Mouse (Mus musculus) adrenal gland, postnatal 25 days (tissue): ENCODE measurements around the gene Dvl1. TPM values are rescaled to one million over a fixed set of nuclear protein-coding genes. Genes with fewer than 3 reads are reported as not detected.

Experiments used
- DNase-seq: peaks from one replicate; pipeline ENCODE4 v3.0.0; 2021; ENCODE audit warnings: mixed read lengths
- total RNA-seq: library from RNA; stranded (reverse); gene quantifications from 2 replicates; pipeline ENCODE4 v1.2.3, GENCODE M21; 2021

The Dvl1 gene
- total RNA-seq, 1 experiment from 2014 or later = 63.2 TPM

GRCm38 (mm10) chr4:155883587-155883986 is 36.4 kb downstream of the Dvl1 start:
- no peak for DNase-seq

DNA sequence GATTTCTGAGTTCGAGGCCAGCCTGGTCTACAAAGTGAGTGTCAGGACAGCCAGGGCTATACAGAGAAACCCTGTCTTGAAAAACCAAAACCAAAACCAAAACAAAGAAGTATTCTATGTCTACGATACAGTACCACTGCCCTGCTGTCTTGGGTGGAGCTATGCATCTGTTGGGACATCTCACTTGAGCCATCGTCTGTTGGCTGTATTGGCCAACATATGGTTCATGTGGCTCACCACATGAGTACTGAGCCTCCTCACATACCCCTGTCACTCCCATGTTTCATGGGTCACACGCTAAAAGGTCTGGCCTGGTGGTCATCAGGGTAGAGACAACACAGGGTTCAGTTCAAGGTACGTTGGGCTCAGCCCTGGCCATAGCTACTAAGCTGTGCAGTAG is 39.1 kb downstream of the Dvl1 start:
- no peak for DNase-seq

- no peak for DNase-seq
These were observed 40.5 kb downstream of the Dvl1 start for GRCm38 (mm10) chr4:155887674-155888073.

DNA sequence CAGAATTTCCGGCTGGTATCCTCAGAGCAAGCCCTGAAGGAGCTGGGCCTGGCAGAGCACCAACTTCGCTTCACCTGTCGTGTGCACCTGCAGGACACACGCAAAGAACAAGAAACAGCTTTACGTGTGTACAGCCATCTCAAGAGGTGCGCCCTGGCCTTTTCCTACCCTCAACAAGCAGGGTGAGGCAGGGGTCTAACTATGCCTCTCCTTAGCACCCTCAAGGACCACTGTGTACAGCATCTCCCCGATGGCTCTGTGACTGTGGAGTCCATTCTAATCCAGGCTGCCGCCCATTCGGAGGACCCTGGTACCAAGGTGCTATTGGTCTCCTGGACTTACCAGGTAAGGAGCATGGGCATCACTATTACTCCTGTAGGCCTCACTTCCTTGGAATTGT is 41.0 kb downstream of the Dvl1 start:
- no peak for DNase-seq

- no peak for DNase-seq
These were observed 42.1 kb downstream of the Dvl1 start for GRCm38 (mm10) chr4:155889316-155889715.

- DNase-seq = no peak
These were observed 43.8 kb downstream of the Dvl1 start for GRCm38 (mm10) chr4:155891011-155891471.

GRCm38 (mm10) chr4:155891551-155892001 is 44.4 kb downstream of the Dvl1 start, which contains the start of the genes Pusl1 and Acap3:
Pusl1 (minus strand) TSS chr4:155891781.
Acap3 (plus strand) TSS chr4:155891822.
- DNase-seq = peak; percentile 98

DNA sequence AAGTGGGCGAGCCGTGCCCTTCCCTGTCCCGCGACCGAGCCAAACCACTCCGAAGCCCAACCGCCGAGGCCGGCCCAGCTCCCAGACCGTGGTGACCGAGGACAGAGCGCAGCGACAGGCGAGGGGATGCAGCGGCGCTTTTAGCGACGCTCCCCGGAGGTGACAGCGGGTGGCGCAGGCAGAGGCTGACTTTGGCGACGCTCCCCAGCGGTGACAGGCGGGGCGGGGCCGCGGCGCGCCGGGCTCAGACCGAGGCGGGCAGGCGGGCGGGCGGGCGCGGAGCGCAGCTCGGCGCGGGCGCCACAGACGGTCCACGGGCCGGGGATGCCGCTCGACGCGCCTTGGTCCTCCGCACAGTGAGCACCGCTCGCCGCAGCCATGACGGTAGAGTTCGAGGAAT is 44.8 kb downstream of the Dvl1 start:
- DNase-seq = peak; percentile 90

GRCm38 (mm10) chr4:155892438-155893211 is 45.4 kb downstream of the Dvl1 start:
- peak; percentile 52 for DNase-seq

DNA sequence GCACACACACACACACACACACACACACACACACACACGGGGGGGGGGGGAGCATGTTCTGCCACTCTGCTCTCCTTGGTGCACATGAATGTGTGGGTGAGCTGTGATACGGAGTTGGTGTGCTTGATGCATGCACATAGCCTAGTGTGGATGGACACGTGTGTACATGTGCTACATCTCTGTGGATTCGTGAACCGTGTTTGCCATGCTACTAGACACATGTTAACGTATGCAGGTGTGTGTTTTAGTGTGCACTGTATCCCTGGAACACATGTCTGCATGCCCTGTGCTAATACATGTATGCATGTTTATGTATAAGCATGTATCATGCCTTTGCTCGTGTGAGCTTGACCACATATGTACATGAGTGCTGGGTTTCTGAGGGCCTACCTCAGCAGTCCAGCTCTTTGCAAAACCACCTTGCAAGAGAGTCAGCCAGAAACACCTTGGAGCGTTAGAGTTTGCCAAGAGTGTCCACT is 46.0 kb downstream of the Dvl1 start:
- DNase-seq = no peak

DNA sequence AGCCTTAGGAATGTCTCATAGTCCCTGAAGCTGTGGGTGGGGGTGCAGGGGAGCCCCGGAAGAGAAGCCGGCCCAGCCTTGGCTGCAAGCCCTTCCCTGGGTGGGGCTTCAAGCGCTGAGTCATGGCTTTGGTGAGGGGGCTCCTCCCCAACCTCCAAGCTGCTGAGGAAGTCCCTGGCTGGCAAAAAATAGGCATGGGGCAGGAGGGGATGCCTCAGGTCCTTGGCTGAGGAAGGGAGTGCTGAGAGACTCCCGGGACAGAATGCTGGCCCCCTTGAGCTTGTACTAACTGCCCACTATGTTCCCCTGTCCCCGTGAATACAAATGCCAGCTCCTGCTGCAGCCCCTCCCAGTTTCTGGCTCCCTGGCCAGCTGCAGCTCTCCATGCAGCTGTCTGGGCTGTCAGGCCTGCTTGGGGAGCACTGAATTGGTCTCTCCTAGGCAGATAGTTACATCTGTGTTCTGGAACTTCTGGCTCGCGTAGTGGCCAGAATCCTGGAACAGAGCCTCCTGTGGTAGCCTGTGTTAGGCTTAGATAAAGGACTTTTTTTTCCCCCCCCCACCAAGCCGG is 47.2 kb downstream of the Dvl1 start:
- peak; percentile 73 for DNase-seq

GRCm38 (mm10) chr4:155895216-155895615 is 48.0 kb downstream of the Dvl1 start:
- peak; percentile 44 for DNase-seq

GRCm38 (mm10) chr4:155895826-155896225 is 48.6 kb downstream of the Dvl1 start:
- DNase-seq = no peak

- DNase-seq = no peak
These were observed 49.3 kb downstream of the Dvl1 start for GRCm38 (mm10) chr4:155896461-155896860.

DNA sequence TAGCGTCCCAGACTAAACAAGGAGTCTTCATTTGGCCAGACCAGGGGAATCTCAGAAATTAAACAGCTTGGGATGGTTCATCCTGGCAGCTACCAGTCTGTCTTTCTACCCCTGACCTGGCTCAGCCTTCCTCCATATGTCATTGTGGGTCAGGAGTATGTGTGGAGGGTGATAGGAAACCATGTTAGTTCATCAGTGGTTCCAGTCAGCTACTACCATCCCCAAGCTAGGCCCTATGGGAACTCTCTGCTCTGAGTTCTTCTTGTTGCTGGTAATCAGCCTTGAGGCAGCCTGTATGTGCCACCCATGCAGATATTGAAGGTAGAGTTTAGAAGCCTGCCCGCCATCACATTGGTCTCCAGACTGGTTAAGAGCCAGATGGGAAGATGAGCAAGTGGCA is 51.1 kb downstream of the Dvl1 start:
- DNase-seq = no peak

GRCm38 (mm10) chr4:155899355-155899754 is 52.2 kb downstream of the Dvl1 start:
- no peak for DNase-seq

DNA sequence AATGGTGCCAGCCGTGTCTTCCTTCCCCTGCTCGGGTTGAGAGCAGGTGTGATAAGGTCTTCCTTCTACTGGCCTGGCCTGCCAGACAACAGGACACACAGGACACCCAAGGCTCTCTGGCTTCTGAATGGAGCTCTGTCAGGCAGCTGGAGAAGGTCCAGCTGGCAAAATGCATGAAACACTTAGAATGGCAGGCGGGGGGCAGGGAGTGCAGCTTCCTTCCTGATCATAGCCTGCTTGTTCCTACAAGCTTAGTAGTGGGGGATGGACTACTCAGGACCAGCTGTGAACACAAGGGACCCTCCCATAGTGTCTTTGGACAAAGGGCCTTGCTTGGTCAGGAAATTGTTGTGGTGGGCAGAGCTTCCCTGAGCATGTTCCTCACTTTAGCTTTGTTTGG is 54.0 kb downstream of the Dvl1 start:
- DNase-seq = no peak

DNA sequence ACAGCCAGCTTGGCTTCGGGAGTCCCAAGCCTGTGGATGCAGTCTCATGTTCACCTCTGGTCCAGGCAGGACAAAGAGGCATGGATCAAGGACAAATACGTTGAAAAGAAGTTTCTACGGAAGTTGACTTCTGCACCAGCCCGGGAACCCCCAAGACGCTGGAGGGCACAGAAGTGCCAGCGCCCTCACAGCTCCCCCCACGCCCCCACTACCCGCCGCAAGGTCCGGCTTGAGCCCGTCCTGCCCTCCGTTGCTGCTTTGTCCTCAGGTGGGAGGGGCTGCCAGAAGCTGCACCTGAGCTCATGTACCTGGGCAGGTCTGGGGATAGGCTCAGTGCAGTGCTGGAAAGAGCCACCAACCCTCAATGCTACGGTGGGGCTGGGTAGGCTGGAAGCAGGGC is 56.0 kb downstream of the Dvl1 start:
- no peak for DNase-seq

DNA sequence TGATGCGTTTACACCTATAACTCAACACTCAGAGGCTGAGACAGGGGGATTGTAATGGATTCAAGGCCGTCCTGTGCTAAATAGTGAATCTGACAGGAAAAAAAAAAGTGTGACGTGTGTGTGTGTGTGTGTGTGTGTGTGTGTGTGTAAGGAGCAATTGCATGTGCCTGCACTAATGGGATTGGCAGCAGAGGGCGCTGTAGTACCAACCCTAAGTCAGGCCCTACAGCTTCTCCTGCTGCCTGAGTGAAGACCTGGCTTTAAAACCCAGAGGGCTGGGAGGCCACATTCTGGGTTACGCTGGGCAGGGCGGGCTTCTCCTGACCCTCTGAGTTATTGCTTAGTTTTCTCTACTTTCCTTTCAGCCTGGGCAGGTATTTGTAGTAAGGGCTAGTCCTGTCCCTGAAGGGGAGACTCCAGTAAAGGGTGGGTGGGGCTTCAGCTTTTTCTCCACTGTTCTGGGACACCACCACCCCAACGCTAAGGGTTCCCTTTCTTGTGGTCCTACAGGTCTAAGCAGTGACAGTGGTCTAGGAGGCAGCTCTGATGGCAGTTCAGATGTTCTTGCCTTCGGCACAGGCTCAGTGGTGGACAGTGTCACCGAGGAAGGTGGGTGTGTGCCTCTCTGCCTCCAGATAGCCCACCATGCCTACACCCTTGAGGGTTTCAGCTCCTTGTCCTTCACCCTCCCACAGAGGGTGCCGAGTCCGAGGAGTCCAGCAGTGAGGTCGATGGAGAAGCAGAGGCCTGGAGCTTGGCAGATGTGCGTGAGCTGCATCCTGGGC is 57.3 kb downstream of the Dvl1 start:
- DNase-seq = no peak

DNA sequence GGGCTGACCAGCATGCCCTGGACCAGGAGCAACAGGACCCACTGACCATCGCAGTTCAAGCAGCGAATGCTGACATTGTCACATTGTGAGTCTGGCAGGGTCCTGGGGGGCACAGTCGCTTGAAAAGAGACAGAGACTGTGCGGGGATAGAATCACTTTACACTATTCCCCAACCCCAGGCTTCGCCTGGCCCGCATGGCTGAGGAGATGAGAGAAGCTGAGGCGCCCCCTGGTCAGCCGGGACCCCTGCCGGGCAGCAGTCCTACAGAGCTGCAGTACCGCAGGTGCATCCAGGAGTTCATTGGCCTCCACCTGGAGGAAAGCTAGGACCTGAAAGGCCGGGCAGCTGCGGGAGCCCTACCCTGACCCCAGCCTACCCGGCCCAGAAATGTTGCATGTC is 58.4 kb downstream of the Dvl1 start:
- DNase-seq = no peak

DNA sequence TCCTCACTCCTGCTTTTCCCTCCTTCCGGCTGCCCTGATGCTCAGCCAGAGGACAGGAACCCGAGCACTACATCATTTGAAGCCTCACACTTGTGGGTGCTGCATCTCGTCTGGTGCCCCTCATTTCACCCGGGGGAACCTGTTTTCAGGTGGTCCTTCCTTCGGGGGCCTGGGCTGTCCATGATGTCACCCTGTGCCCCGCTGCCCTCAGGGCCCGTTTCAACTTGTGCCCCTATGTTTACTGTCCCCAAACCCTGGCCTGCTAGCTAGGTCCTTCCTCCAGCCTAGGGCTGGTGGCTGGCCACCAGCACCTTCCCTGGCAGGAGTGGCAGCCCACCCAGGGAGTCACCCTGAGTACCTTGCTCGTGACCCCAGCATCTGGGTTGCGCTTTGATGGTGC is 58.9 kb downstream of the Dvl1 start:
- DNase-seq = no peak

GRCm38 (mm10) chr4:155907003-155907402 is 59.8 kb downstream of the Dvl1 start:
- DNase-seq = no peak

GRCm38 (mm10) chr4:155908281-155908680 is 61.1 kb downstream of the Dvl1 start:
- DNase-seq = no peak
